Mouse (Mus musculus) activated CD4-positive, CD25-positive, alpha-beta regulatory T cell, adult 4 months (primary cell): ENCODE measurements around the gene Pxylp1. TPM values are rescaled to one million over a fixed set of nuclear protein-coding genes. Genes with fewer than 3 reads are reported as not detected.
A peak's percentile ranks its signal among the peaks of the same experiment; 100 is the strongest.
"Not testable (repeated sequence)": the region's sequence is repeated elsewhere in the genome, so short reads cannot be mapped to it uniquely, and the experiment has no call there.

Experiments
- ATAC-seq: one replicate; pipeline ENCODE4 v1.8.0; 2017
- polyA plus RNA-seq, 2 experiments: library from polyadenylated mRNA; unstranded; fragments of 100-300 nt; shearing (Covaris generic); gene quantifications; one replicate each; pipeline ENCODE4 v1.2.1; 2017

Pxylp1 gene
- 10 to 100 TPM; 10.5 to 11.5 TPM for polyA plus RNA-seq

GRCm38 (mm10) chr9:96892546-96892945 is at the start of gene Pxylp1:
TSS of gene Pxylp1 (minus strand) at chr9:96892669.
- ATAC-seq, result no peak

GRCm38 (mm10) chr9:96938887-96939286 is 46.4 kb upstream of the Pxylp1 start:
- ATAC-seq, result no peak

- ATAC-seq, result not testable (repeated sequence)
Observed at GRCm38 (mm10) chr9:96936427-96936826, 44.0 kb upstream of the Pxylp1 start.

- ATAC-seq, result peak; percentile 96
Observed at GRCm38 (mm10) chr9:96935556-96936300, 43.3 kb upstream of the Pxylp1 start.

GRCm38 (mm10) chr9:96934816-96935215 is 42.3 kb upstream of the Pxylp1 start:
- no peak for ATAC-seq

GRCm38 (mm10) chr9:96932751-96933150 is 40.3 kb upstream of the Pxylp1 start:
- ATAC-seq, result no peak

- ATAC-seq, result no peak
Observed at GRCm38 (mm10) chr9:96923577-96924316, 31.3 kb upstream of the Pxylp1 start.

- ATAC-seq, result no peak
Observed at GRCm38 (mm10) chr9:96923119-96923518, 30.6 kb upstream of the Pxylp1 start.

- ATAC-seq, result peak; percentile 96
Observed at GRCm38 (mm10) chr9:96916620-96917538, 24.4 kb upstream of the Pxylp1 start.

- ATAC-seq, result no peak
Observed at GRCm38 (mm10) chr9:96916076-96916475, 23.6 kb upstream of the Pxylp1 start.

GRCm38 (mm10) chr9:96914851-96915250 is 22.4 kb upstream of the Pxylp1 start:
- ATAC-seq, result no peak

- ATAC-seq, result no peak
Observed at GRCm38 (mm10) chr9:96914005-96914404, 21.5 kb upstream of the Pxylp1 start.

GRCm38 (mm10) chr9:96909503-96909902 is 17.0 kb upstream of the Pxylp1 start:
- no peak for ATAC-seq

GRCm38 (mm10) chr9:96908737-96909136 is 16.3 kb upstream of the Pxylp1 start:
- no peak for ATAC-seq

GRCm38 (mm10) chr9:96904360-96905355 is 12.2 kb upstream of the Pxylp1 start:
- no peak for ATAC-seq

- ATAC-seq, result no peak
Observed at GRCm38 (mm10) chr9:96899717-96900116, 7.2 kb upstream of the Pxylp1 start.

GRCm38 (mm10) chr9:96899004-96899403 is 6.5 kb upstream of the Pxylp1 start:
- ATAC-seq, result no peak

GRCm38 (mm10) chr9:96896690-96897089 is 4.2 kb upstream of the Pxylp1 start:
- peak; percentile 46 for ATAC-seq

- no peak for ATAC-seq
Observed at GRCm38 (mm10) chr9:96893582-96893981, 1.1 kb upstream of the Pxylp1 start.

- ATAC-seq, result no peak
Observed at GRCm38 (mm10) chr9:96891341-96892330, 833 bp downstream of the Pxylp1 start.
